Mouse (Mus musculus) embryonic fibroblast, embryonic 13.5 days (primary cell): ENCODE measurements around the gene Lats1.

Experiments
- CTCF ChIP-seq: IDR thresholded peaks from 2 replicates; pipeline ENCODE4 v1.5.1; 2011; ENCODE audit warnings: mild to moderate bottlenecking, control low read depth, low read length, moderate library complexity, borderline replicate concordance; ENCODE audit not compliant: insufficient read depth
- POLR2A ChIP-seq: IDR thresholded peaks from 2 replicates; pipeline ENCODE4 v1.6.1; 2011; ENCODE audit warnings: low read depth, mild to moderate bottlenecking, control low read depth, low read length, moderate library complexity

DNA sequence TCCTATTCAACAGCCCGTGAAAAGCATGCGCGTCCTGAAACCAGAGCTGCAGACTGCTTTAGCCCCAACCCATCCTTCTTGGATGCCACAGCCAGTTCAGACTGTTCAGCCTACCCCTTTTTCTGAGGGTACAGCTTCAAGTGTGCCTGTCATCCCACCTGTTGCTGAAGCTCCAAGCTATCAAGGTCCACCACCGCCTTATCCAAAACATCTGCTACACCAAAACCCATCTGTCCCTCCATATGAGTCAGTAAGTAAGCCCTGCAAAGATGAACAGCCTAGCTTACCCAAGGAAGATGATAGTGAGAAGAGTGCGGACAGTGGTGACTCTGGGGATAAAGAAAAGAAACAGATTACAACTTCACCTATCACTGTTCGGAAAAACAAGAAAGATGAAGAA lies 21.6 kb downstream of the Lats1 start:
- TF ChIP-seq CTCF (no peak), POLR2A (no peak)
